Mouse (Mus musculus) Patski (cell line): Measurements from ENCODE around the gene Gpx7. TPM values are rescaled to one million over a fixed set of nuclear protein-coding genes. Genes with fewer than 3 reads are reported as not detected.

Experiments used
- ATAC-seq: fragments of 100-300 bp; one replicate; pipeline ENCODE4 v1.8.0; 2021
- CTCF ChIA-PET: fragments of 350-600 bp; sonication (Branson Sonifier 250); formaldehyde crosslinking; loops from one replicate; lab custom pipeline; 2022; ENCODE audit warnings: inconsistent platforms; lab: Charles Lee
- POLR2A ChIA-PET: fragments of 350-600 bp; sonication (Branson Sonifier 250); formaldehyde crosslinking; loops from one replicate; lab custom pipeline; 2022; ENCODE audit warnings: antibody characterized with exemption, inconsistent platforms; lab: Charles Lee
- DNase-seq: peaks from one replicate; pipeline ENCODE4 v3.0.0-alpha.2; 2011; ENCODE audit warnings: low read depth, low spot score
- H3K27me3 ChIP-seq: fragments of 371-371 bp; one replicate; pipeline ENCODE4 v1.5.1; 2021
- CTCF ChIP-seq: fragments of 100-300 bp; IDR thresholded peaks from one replicate; pipeline ENCODE4 v1.5.1; 2021
- in situ Hi-C: fragments of 300-500 bp; cut with MboI; formaldehyde crosslinking; loops from 3 replicates; pipeline ENCODE4 v1.11.1; 2018; ENCODE audit warnings: low pct_unique_long_range_greater_than_20kb, mixed read lengths
- polyA plus RNA-seq: library from polyadenylated mRNA; unstranded; gene quantifications from one replicate; pipeline ENCODE4 v1.2.3, GENCODE M21; 2021

The Gpx7 gene
- polyA plus RNA-seq, 1 experiment from 2014 or later = not detected

- no peaks in the 10 kb centered on the region for H3K27me3 ChIP-seq
- ATAC-seq (no peak), DNase-seq (no peak)
- POLR2A ChIA-PET = no interaction called here
- CTCF ChIA-PET = no interaction called here
- in situ Hi-C loops = no loop called here
- no peak for TF ChIP-seq CTCF
Measured at GRCm38 (mm10) chr4:108394236-108394635, 12.5 kb downstream of the Gpx7 start.

- no peaks in the 10 kb centered on the region for H3K27me3 ChIP-seq
- DNase-seq (no peak), ATAC-seq (no peak)
- ChIA-PET POLR2A (no interaction called here), CTCF (interaction anchor here (0.7 kb wide), 1 partner anchor 10 kb away, joined by 3 read pairs; no protein-coding TSS in a partner anchor)
- TF ChIP-seq CTCF = no peak
- in situ Hi-C loops = no loop called here
Measured at GRCm38 (mm10) chr4:108392558-108392957, 14.2 kb downstream of the Gpx7 start.

GRCm38 (mm10) chr4:108391124-108391523 lies 15.6 kb downstream of the Gpx7 start:
- in situ Hi-C loops = no loop called here
- POLR2A ChIA-PET = no interaction called here
- no peak for TF ChIP-seq CTCF
- no peak for DNase-seq
- ATAC-seq = no peak
- H3K27me3 ChIP-seq = no peaks in the 10 kb centered on the region
- CTCF ChIA-PET = interaction anchor here (1.0 kb wide), 1 partner anchor 12 kb away, joined by 4 read pairs; no protein-coding TSS in a partner anchor

- POLR2A ChIA-PET = no interaction called here
- CTCF ChIA-PET = no interaction called here
- in situ Hi-C loops = loop anchor here (5.0 kb wide), 1 partner anchor 44 kb away; no protein-coding TSS in a partner anchor
Measured at GRCm38 (mm10) chr4:108388741-108389140, 18.0 kb downstream of the Gpx7 start.

GRCm38 (mm10) chr4:108387681-108388253 lies 19.0 kb downstream of the Gpx7 start:
- ATAC-seq (no peak), DNase-seq (no peak)
- TF ChIP-seq CTCF = no peak
- no peaks in the 10 kb centered on the region for H3K27me3 ChIP-seq
- ChIA-PET POLR2A (no interaction called here), CTCF (no interaction called here)
- in situ Hi-C loops = loop anchor here (5.0 kb wide), 1 partner anchor 45 kb away; no protein-coding TSS in a partner anchor

More at GRCm38 (mm10) chr4:108388741-108389140, 18.0 kb downstream of the Gpx7 start:
- H3K27me3 ChIP-seq = no peaks in the 10 kb centered on the region
- DNase-seq = no peak
- no peak for ATAC-seq
- no peak for TF ChIP-seq CTCF

- ChIA-PET POLR2A (no interaction called here), CTCF (no interaction called here)
- H3K27me3 ChIP-seq = no peaks in the 10 kb centered on the region
- in situ Hi-C loops = loop anchor here (5.0 kb wide), 1 partner anchor 45 kb away; no protein-coding TSS in a partner anchor
- ATAC-seq (no peak), DNase-seq (no peak)
- TF ChIP-seq CTCF = no peak
Measured at GRCm38 (mm10) chr4:108387106-108387505, 19.7 kb downstream of the Gpx7 start.

- ATAC-seq (no peak), DNase-seq (no peak)
- no peaks in the 10 kb centered on the region for H3K27me3 ChIP-seq
- no peak for TF ChIP-seq CTCF
- in situ Hi-C loops = loop anchor here (5.0 kb wide), 1 partner anchor 46 kb away; no protein-coding TSS in a partner anchor
- POLR2A ChIA-PET = no interaction called here
- CTCF ChIA-PET = no interaction called here
Measured at GRCm38 (mm10) chr4:108386087-108386486, 20.7 kb downstream of the Gpx7 start.

GRCm38 (mm10) chr4:108383183-108383714 lies 23.5 kb downstream of the Gpx7 start, which contains the start of gene Shisal2a:
Gene Shisal2a (minus strand): TSS chr4:108383349.
- no peaks in the 10 kb centered on the region for H3K27me3 ChIP-seq
- DNase-seq (no peak), ATAC-seq (no peak)
- TF ChIP-seq CTCF = no peak
- in situ Hi-C loops = no loop called here
- POLR2A ChIA-PET = no interaction called here
- CTCF ChIA-PET = no interaction called here

- CTCF ChIA-PET = no interaction called here
- no peak for DNase-seq
- no peaks in the 10 kb centered on the region for H3K27me3 ChIP-seq
- POLR2A ChIA-PET = interaction anchor here (1.2 kb wide), 1 partner anchor 11 kb away, joined by 5 read pairs; no protein-coding TSS in a partner anchor
- no peak for TF ChIP-seq CTCF
- in situ Hi-C loops = no loop called here
- no peak for ATAC-seq
Measured at GRCm38 (mm10) chr4:108380146-108380545, 26.6 kb downstream of the Gpx7 start.

GRCm38 (mm10) chr4:108379476-108379875 lies 27.3 kb downstream of the Gpx7 start:
- in situ Hi-C loops = no loop called here

GRCm38 (mm10) chr4:108372166-108372565 lies 34.6 kb downstream of the Gpx7 start:
- ChIA-PET POLR2A (interaction anchor here (0.8 kb wide), 1 partner anchor 15 kb away, joined by 3 read pairs; no protein-coding TSS in a partner anchor), CTCF (no interaction called here)
- no peak for TF ChIP-seq CTCF
- ATAC-seq (no peak), DNase-seq (no peak)
- no peaks in the 10 kb centered on the region for H3K27me3 ChIP-seq
- in situ Hi-C loops = no loop called here

More at GRCm38 (mm10) chr4:108379476-108379875, 27.3 kb downstream of the Gpx7 start:
- no peak for ATAC-seq
- H3K27me3 ChIP-seq = no peaks in the 10 kb centered on the region
- ChIA-PET CTCF (no interaction called here), POLR2A (interaction anchor here (1.2 kb wide), 1 partner anchor 10 kb away, joined by 5 read pairs; no protein-coding TSS in a partner anchor)
- no peak for TF ChIP-seq CTCF
- no peak for DNase-seq
